Mouse (Mus musculus) cerebellum, adult 18-20 months (tissue): ENCODE measurements around the gene Foxp1.

Experiments used
- DNase-seq, 2 experiments: peaks; one replicate each; pipeline ENCODE4 v3.0.0; 2021

Foxp1 gene

DNA sequence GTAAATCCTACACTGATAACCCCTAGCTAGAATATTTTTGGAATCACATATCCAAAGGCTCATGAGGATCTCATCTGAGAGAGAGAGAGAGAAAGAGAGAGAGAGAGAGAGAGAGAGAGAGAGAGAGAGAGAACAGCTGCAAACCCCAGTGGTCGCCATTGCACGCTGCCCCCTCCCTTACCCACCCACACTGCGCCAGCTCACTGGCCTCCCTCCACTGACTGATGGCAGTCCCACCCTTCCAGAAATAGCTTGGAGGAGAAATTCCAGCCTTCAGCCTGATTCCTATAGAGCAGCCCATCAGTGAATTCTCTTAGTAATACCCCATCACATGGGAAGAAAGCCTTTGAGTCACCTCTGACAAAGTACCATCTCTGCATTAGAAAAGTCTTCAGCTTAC, 271.3 kb downstream of the Foxp1 start:
- DNase-seq = no peak

DNA sequence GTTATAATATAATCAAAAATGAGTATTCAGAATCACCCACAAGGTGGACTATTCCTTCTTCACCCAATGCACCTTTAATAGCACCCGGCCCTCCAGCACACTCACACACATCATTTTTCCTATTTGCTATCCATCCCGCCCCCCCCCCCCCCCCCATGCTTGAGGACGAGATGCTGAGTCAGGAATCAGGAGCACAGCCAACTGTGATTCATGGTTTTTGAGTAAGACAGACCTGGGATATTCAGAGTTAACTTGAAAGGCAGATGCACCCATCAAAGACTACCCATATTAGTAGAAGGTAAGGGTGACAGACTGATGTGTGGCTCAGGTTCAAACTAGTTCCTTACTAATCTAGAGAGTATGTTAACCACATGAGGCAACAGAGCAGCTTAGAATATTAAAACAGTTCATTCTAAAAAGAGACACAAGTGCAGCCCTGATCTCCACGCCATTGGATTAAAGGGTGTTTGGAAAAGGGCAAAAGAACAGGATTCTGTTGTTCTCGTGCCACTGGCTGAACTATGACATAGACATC, 273.0 kb downstream of the Foxp1 start:
- DNase-seq = no peak

DNA sequence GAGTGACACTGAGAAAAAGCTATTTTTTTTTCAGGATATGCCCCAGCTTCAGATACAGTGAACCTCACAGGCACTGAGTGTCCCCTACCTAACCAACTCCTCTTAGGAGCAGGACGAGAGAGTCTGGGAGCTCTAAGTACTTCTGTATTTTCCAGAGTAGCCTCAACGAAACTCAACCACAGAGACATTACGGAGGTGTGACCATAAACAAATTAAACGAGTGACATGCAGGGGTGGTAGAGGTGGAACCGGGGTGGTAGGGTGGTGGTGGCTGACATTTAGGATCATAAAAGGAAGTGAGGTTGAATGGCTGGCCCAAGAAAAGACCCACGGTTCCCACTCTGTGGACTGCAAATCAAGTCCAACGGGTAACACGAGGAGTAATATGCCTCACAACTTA, 274.1 kb downstream of the Foxp1 start:
- DNase-seq = no peak

DNA sequence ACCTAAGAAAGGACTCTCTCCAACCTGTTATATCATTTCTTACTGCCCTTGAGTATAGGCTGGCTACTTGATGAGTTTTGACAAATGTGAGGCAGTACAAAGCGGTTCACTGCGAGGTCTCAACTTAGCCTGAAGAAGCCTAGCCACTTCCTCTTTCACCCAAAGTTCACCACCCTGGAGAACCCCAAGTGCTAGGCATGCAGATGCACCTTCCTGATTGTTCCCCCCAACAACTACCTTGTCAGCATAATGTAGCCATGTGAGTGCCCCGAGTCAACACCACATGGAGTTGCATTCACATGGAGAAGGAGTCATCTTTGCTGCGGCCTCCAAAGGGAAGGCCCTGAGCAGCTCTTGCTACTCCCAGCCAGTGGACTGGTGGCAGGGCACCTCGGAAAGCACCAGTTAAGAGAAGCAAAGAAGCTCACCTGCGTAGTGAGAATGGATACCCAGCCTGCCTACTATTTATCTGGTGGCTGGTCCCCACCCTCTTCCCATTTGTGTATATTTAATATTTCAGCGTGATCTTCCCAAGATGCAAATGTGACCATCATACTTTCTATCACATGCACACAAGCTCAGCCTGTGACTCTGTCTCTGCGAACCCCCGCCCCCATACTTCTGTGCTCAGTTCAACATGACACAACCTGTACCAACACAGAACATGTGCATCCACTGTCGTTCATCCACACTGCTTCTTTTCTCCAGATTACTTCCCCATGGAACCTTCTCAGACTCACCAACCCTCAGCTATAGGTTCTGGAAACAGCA, 280.7 kb downstream of the Foxp1 start:
- no peak for DNase-seq

DNA sequence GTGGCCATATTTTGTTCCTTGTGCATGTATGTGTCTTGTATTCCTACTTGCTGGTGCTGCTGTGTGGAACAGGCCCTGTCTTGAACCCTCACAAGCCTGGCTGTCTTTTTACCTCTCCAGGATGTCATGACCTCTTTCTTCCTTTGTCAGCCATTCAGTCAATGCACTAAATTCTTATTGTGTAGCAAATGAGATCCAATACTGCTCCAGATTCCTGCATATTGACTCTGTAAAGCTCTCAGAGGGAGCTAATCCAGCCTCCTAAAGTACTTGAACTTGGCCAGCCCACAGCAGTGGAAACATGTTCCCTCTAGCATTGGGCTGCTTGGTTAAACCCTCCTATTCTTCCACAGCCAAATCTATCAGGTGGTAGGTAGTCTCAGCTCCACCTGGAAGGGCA, 281.8 kb downstream of the Foxp1 start:
- no peak for DNase-seq

DNA sequence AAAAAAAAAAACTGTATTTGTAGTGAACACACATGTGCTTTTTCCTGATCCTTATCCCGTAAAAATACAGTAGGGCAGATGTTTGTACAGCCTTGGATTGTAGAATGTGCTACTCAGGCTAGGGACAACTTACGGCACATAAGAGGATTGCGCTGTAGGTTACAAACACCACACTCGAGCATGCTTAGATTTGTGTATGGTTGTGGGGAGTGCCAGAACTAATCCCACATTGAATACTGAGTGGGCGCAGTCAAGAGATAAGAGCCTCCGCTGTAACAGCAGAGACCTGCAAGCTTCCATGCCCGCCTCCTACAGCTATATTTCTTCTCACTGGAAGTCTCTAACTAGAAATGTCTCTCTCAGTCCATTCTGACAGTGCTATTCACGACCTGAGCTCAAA, 286.9 kb downstream of the Foxp1 start:
- no peak for DNase-seq

DNA sequence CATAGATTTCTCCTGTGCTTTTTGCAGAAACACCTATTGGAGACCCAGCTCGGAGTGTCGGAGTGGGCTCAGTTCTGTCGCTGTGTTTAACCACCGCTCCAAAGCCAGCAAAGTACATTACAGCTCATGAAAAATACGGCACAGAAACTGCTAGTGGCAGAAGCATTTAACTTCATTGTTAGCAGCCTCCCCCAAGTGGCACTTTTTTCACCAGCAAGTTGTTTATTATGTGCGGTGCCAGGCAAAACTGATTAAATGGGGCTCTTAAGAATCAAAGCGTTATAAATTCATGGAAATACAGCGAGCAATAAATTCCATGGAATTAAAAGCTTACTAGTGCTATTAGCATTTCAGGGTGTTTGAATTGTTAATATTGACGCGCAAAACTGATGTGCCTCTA, 289.1 kb downstream of the Foxp1 start:
- DNase-seq = no peak

DNA sequence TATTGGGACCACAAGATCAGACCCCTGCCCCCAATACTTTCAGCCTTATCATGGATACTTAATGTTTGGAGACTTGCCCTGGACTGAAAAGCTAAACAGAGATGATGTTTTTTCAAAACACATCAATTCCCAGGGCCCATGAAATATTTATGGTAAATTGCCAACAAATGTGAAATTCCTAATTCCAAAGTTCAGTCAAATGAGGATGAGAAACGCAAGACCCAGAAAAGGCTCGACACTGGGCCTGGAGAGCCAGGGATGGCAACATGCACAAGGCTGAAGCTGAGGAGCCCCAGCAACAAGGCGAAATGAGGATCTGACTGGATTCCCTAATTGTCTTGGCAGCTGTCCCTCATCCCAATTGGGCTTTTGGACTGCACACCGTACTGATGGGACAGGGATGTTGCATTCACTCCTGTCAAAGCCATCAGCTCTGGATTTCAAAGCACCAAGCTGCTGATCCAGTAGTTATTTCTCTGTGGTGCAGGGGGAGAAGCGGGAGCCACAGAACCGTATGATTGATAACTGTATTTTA, 294.1 kb downstream of the Foxp1 start:
- DNase-seq = no peak

DNA sequence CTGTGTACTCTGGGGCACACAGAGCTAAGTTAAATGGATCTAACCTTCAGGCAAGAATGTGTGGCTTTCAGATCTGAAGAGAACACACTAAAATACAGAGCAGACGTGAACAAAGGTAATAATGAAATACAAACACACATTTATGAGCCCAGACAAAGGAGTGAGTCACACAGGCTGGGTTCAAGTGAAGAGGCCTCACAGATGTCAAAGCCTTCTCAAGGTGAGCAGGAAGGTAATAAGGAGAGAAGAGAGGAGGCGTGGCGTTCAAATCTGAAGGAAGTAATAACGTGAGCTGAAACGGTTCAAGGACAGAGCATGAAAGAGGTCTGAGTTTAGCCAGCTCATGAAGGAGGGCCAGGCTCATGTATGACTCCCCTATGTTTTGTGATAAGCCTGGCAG, 301.4 kb downstream of the Foxp1 start:
- no peak for DNase-seq

DNA sequence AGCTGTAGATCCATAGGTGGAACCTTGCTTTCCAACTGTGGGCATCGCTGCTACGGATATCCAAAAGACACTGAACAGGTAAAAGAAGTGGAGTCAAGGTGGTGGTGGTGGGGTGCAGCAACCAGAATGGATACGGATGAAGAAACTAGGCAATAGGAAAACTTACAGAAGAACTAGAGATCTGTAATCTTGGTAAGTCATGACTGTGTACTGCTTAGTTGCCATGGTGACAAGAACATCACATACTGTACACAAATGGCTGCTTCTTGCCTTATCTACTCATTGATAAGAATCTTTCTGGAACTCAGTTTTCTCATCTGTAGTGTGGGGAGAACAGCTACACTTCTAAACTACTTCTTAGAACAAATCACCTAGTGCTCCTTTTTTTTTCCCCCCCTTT, 302.0 kb downstream of the Foxp1 start:
- DNase-seq = no peak

DNA sequence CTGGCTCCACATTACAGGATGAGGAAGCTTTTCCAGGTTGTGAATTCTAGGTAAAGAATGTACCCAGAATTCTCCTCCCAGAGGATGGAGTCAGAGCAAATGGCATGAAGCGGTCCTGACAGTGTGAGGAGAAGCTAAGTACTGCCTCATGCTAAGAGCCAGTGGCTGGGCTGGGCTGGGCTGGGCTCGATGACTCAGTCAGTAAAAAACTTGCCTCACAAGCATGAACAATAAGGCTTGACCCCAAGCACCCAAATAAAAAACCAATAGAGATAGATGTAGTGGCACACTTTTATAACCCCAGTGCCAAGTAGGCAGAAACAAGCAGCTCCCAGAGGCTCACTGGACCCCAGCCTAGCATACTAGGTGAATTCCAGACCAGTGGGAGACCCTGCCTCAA, 304.7 kb downstream of the Foxp1 start:
- no peak for DNase-seq

DNA sequence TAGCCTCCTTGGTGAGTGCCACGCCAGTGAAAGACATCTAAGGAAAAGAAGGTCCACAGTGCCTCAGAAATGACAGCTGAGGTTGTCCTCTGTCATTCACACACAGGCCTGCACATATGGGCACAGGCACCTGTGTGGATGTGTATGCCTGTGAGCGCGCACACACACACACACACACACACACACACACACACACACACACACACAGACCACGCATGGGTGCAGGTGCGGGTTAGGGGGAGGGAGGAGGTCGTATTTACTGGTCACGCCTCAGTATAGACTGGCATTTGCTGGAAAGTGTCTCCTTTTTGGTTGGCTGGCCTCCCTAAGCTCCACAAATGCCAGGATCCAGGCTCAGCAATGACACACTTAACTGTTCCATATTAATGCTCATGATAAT, 305.4 kb downstream of the Foxp1 start:
- DNase-seq = no peak

DNA sequence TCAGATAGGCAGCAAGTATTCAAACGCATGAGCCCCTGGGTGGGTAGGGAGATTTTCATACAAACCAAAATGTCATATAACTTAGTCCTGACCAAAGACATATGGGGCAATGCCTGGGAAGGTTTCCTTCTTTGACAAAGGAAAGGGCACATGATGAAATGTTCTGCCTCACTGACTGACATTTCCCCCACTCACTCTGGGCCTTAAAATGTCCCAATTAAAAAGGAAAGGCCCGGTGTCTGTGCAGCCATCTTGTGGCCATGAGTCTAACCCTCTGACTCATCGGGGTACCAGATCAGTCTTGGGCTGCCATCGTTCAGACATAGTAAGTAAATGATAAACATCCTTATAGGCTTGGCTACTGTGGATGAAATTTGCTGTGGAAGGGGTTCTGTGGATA, 310.1 kb downstream of the Foxp1 start:
- DNase-seq = no peak

DNA sequence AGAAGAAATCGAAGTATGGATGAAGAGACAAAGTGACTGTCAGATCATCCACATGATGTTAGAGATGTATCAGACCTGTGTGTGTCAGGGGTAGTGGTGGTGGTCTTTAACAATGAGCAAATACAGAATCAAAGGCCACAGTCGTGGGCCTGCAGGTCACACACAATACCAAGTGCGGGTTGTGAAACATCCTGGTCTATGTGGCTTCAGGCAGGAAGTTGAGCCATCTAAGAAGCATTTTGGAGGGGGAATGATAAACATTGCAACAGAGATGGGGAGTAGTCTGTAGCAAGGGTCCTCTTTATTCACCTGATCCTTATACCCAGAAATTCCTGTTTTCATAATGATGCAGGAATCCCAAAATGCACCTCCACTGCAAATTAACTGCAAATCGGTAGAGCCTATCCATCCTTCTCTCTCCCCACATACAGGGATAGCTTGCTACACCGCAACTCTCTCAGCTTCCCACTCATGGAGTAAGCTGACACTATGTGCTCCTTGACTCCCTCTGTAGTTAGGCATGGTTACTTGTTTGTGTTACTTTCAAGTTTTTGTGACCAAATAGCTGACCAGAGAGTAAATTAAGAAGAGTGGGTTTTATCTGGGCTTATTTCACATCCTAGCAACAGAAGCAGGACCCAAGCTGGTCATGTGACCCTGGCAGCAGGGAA, 310.7 kb downstream of the Foxp1 start:
- DNase-seq = no peak

DNA sequence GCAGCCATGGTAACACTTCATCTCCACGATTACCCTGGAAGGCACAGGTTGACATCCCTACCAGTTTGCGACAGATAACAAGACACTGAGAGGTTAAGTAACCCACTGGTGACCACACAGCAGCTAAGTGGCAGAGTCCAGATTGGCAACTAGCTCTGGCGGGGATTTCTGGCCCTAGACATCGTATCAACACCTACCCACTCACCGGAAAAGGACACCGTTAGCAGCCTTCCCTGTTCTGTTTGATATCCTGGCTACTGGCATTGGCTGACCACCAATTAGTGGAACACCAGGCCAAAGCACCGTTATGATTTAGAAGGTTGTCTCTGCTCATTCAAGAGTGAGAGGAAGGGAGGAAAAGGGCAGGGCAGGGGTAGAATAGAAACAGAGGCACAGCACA, 312.4 kb downstream of the Foxp1 start:
- DNase-seq = no peak

DNA sequence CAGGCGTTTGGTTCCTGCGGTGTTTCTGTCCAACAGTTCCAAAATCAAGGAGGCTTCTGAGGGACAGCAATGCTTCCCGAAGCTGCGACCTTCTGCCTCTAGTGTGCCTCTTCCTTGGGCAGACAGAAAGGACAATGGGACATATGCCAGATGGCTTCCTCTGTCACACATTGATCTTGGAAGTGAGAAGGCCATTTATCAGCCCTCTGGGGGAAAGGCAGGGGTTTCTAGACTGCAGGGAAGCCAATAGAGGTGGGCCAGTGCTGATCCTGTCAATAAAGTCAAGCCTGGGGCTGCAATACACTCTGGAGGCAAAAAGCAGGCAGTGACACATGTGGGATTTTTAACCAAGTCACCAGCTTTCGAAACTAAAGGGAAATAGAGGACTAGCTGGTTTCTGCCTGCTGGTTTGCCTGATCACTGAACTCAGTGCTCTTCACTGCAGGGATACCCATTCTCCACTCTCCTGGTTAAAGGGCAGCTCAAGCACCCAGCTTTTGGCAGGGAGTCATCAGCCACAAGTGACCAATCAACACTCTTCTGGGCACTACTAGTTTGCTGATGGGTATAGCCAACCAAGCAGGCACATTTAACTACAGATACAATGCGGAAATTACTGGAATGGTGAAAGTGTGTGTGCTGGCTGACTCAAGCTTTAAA, 315.2 kb downstream of the Foxp1 start:
- no peak for DNase-seq

DNA sequence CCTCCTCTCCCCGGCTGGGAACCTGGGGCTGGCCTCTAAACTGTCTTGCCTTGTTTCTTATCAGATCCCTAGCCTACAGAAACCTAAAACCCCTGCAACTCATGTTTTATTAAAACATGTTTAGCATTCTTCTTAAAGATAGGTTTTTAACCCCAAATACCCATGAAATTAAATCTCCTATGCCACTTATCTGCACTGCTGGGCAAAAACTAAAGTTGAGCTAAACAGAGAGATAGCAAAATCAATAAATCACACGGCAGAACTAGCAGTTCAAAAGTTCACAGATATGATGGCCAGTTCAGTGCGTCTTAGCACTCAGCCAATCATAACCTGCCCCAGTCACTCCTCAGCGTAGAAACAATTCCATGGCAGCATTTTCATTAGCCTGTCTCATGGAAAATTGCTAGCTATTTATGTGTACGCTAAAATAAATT, 316.1 kb downstream of the Foxp1 start:
- DNase-seq = no peak

DNA sequence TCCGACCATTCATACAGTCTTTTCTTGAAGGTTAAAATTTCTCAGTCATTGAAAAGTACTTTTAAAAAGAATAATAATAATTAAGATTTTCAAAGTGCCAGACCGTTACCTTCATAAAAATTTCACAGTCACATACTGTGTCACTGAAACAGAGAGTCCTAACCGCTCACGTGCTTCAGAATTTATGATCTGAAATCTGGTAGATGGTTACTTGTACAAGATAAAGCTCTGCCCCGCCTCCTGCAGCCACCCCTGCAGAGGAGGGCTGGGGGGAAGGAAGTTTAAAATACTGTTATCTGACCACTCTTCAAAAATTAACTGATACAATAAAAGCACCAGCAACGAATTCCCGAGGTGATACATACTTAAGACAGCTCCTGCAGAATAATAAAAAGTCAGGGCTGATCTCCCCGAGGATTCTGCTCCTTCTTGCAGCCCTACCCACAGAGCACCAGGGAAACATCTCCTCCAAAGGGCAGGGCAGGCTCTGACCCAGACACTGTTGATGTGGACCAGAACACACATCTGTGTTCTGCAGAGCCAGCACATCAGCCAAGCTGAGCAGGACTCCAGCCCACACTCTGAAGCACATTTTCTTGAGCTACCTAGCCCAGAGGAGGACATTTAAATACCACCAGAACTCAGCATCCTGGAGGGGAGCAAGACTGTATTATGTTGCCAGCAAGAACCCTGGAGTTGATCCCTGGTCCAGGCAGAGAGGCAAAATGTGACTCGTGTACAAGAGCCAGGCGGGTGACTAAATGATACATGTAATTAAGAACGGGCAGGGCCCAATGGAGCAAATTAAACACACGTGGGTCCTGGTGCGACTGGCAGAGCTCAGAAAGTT, 316.7 kb downstream of the Foxp1 start:
- no peak for DNase-seq

DNA sequence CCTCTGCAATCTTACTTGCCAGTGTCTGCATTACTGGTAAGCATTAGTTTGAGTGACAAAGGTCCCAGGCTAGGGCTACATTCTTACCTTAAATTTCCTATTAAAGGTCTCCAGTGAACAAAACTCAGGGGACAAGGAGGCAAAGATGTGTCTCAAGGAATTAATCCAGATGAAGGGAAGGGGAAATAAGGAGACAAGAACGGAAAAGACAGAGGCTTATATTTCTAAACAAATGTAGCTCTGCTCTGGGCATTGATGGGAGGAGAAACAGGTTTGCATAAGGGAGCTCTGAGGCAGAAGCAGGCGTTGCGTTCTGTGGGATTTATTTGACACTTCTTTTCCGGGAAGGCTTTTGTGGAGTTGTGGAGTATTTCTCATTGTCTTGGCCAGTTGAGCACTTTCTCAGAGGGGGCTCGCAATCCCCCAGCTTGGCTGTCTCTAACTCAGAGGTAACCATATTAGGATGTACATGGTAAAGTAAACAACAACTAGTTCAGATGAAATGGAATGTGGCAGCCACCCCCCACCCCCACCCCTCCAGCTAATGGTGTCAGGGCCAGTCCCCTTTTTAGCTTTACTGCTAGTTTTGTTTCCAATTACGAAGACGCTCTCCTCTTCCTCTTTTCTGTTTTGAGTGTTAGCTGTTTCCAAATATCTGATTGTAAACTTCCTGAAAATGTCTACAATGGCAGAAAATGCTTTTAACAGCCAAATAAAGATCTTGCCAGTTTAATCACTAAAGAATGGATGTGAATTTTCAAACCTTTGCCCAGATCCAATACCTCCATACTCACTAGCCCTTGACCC, 317.5 kb downstream of the Foxp1 start:
- DNase-seq = no peak

DNA sequence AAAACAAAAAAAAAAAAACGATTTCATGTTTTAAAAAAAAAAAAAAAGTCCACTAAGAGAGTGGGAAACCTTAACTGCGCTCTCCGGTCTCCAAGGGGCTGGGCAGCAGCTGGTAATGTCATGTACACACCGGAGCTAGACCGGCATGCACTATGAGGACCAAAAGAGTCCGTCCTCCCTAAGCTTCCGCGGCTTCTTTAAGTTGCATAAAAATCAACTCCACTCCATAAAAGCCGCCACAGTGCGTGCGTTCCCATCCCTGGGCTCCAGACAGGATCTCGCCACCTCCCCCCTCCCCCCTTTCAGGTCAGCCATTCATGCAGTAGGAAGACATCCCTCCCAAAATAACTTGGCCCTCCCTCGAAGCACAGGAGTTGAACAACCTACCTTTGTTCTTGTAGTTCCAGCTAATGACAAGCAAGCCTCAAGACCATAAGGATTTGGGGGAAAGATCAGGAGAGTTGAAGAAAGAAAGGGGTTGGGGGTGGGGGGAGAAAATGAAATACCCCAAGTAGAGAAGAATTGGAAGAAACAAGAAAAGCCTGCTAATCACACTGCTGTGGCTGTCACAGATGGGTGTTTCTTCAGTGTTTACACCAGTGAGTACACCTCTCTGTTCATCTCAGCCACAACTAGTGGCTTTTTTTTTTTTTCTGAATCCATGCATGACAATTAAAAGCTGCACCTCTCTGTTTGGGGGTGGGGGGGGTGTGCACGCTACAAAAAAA, 318.3 kb downstream of the Foxp1 start:
- DNase-seq = no peak

DNA sequence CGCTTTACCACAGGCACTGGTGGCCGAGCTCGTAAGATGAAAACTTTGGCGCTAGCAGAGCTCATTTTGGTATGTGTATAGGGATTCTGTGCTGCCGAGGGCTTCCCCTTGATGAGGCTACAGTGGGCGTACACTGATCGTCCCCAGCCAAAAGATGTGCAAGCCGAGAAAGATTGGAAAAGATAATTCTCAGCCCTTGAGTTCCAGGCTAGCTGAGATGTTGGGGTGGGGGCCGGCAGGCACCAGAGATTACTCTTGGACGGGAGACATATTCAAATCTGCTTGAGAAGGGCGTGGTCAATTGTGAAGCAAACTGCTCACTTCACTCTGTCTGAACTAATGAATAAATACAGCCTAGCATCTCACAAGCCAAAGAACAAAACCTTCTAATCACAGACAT, 319.3 kb downstream of the Foxp1 start:
- no peak for DNase-seq
